Mouse (Mus musculus) gastrocnemius, adult 2 months (tissue): ENCODE results near the gene Susd6. TPM values are rescaled to one million over a fixed set of nuclear protein-coding genes. Genes with fewer than 3 reads are reported as not detected.

Experiments
- DNase-seq: peaks from one replicate; pipeline ENCODE4 v3.0.0; 2022
- H3K27ac ChIP-seq: fragments of 200-600 bp; 2 replicates; pipeline ENCODE4 v1.8.1; 2022; ENCODE audit warnings: mild to moderate bottlenecking
- H3K4me3 ChIP-seq: fragments of 200-600 bp; 2 replicates; pipeline ENCODE4 v1.8.1; 2022; ENCODE audit warnings: mild to moderate bottlenecking, moderate library complexity
- CTCF ChIP-seq: fragments of 200-600 bp; IDR thresholded peaks from 2 replicates; pipeline ENCODE4 v1.8.1; 2022; ENCODE audit warnings: antibody characterized with exemption, mild to moderate bottlenecking, moderate library complexity
- intact Hi-C: fragments of 180-260 bp; cut with DNase I; formaldehyde crosslinking; loops from one replicate; pipeline ENCODE4 v1.15.1; 2025
- total RNA-seq, 2 experiments: library from RNA; stranded (reverse); gene quantifications; 2 replicates each; pipeline ENCODE4 v1.2.3; 2021

Susd6 gene
- total RNA-seq, 2 experiments from 2014 or later: 37.7 to 41.1 TPM

DNA sequence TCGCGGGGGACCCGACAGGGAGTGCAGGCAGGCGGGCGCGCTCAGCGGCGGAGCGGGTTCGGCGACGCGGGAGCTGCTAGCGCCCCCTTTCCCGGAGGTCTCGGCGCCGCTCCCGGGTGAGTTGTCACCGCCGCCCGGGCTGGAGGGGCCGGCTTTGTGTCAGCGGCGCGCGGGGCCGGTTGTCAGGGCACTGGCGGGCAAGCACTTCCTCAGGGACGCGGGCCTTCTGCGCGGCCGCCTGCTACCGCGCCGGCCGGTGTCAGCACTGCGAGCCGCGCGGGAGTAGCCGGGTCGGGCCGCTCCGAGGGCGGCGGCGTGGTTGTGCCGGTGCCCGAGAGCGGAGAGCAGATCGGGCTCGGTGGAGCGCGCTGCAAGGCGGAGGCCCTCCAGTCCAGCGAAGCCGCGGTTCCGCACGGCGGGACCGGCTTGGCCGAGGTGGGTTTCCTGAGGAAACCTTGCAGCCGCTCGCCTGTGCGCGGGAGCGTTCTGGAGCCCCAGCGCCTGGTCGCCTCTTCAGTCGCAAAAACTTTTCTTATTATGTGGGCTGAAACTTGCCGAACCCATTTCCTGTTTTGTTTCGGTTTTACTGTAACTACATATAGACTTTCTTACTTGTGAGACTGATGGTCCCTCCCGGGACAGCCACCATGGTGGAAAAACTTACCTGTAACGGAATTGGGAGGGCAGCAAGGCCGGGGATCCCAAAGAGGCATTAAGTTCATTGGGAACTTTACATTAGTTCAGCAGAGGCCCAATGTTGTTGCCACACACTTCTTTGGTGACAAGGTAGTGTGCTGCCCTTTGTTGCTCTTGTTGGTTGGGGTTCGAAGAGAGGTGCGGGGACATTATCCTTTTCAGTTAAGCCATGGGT, 625 bp downstream of the Susd6 start:
- H3K4me3 ChIP-seq: peak overlapping the region; percentile 99
- H3K27ac ChIP-seq: peak overlapping the region; percentile 100
- intact Hi-C loops: loop anchor here (1.0 to 5.0 kb wide), 4 partner anchors 36 to 154 kb away; partner anchors contain the start of gene Srsf5
- no peak for DNase-seq
- peak; percentile 38; the same call in 1 of the 2 replicates for TF ChIP-seq CTCF

GRCm38 (mm10) chr12:80791571-80792444, 1.5 kb downstream of the Susd6 start:
- TF ChIP-seq CTCF: peak; percentile 46

GRCm38 (mm10) chr12:80792867-80793266, 2.6 kb downstream of the Susd6 start:
- H3K27ac ChIP-seq: peak overlapping the region; percentile 100
- DNase-seq: peak; percentile 41
- TF ChIP-seq CTCF: no peak
- intact Hi-C loops: loop anchor here (5.0 kb wide), 3 partner anchors 34 to 84 kb away; no protein-coding TSS in a partner anchor
- H3K4me3 ChIP-seq: peak overlapping the region; percentile 99

More at GRCm38 (mm10) chr12:80791571-80792444, 1.5 kb downstream of the Susd6 start:
- H3K27ac ChIP-seq: peak overlapping the region; percentile 100
- peak overlapping the region; percentile 99 for H3K4me3 ChIP-seq
- intact Hi-C loops: loop anchor here (5.0 kb wide), 3 partner anchors 35 to 85 kb away; no protein-coding TSS in a partner anchor
- no peak for DNase-seq

GRCm38 (mm10) chr12:80793535-80793934, 3.2 kb downstream of the Susd6 start:
- H3K27ac ChIP-seq: peak overlapping the region; percentile 100
- intact Hi-C loops: loop anchor here (5.0 kb wide), 3 partner anchors 34 to 84 kb away; no protein-coding TSS in a partner anchor
- no peak for TF ChIP-seq CTCF
- peak overlapping the region; percentile 35 for H3K4me3 ChIP-seq
- DNase-seq: no peak

DNA sequence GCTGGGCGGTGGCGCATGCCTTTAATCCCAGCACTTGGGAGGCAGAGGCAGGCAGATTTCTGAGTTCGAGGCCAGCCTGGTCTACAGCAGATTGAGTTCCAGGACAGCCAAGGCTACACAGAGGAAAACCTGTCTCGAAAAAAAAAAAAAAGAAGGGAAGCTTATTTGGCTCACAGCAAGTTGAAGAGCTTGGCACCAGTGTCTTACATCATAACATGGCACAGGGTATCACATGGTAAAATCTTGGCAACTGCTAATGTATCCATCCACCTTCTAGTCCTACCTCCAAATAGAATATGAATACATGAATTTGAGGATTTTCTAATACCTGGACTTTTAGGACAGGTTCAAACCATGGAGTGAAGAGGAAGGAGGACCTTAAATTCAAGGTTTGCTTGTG, 4.2 kb downstream of the Susd6 start:
- intact Hi-C loops: loop anchor here (5.0 kb wide), 3 partner anchors 33 to 83 kb away; no protein-coding TSS in a partner anchor
- no peak for DNase-seq
- no peak overlapping the region; the same call in 1 of the 2 replicates for H3K4me3 ChIP-seq
- H3K27ac ChIP-seq: peak overlapping the region; percentile 100
- no peak for TF ChIP-seq CTCF

- Histone ChIP-seq H3K4me3 (peak overlapping the region; percentile 29), H3K27ac (peak overlapping the region; percentile 76)
- intact Hi-C loops: loop anchor here (5.0 kb wide), 3 partner anchors 32 to 82 kb away; no protein-coding TSS in a partner anchor
- DNase-seq: no peak
- no peak for TF ChIP-seq CTCF
Measured at GRCm38 (mm10) chr12:80794935-80795785, 4.8 kb downstream of the Susd6 start.

- peak overlapping the region; percentile 61 for H3K27ac ChIP-seq
- H3K4me3 ChIP-seq: no peak overlapping the region
- no peak for TF ChIP-seq CTCF
Measured at GRCm38 (mm10) chr12:80798271-80798670, 8.0 kb downstream of the Susd6 start.

DNA sequence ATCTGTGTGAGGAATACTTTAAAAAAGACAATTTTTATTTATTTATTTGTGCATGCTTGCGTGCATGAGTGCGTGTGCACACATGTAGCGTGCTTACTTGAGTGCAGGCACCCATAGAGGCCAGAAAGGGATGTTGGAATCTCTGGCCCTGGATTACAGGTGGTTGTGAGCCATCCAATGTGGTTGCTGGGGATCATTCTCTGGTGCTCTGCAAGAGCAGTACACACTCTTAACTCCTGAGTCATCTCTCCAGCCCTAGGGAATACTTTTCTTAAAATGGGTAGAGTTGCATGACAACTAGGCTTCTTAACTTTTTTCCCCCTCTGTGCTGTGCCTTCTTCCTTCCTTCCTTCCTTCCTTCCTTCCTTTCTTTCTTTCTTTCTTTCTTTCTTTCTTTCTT, 9.8 kb downstream of the Susd6 start:
- H3K27ac ChIP-seq: peak overlapping the region; percentile 2; the same call in 1 of the 2 replicates
- H3K4me3 ChIP-seq: no peak overlapping the region
- no peak for TF ChIP-seq CTCF
- no peak for DNase-seq
- intact Hi-C loops: no loop called here

More at GRCm38 (mm10) chr12:80798271-80798670, 8.0 kb downstream of the Susd6 start:
- DNase-seq: no peak
- intact Hi-C loops: no loop called here

- no peak overlapping the region for H3K4me3 ChIP-seq
- DNase-seq: no peak
- intact Hi-C loops: no loop called here
- TF ChIP-seq CTCF: peak; percentile 21; the same call in 1 of the 2 replicates
- no peak overlapping the region for H3K27ac ChIP-seq
Measured at GRCm38 (mm10) chr12:80801443-80801842, 11.1 kb downstream of the Susd6 start.

GRCm38 (mm10) chr12:80803924-80804323, 13.6 kb downstream of the Susd6 start:
- no peak overlapping the region for H3K4me3 ChIP-seq
- H3K27ac ChIP-seq: peak overlapping the region; percentile 46; the same call in 1 of the 2 replicates
- intact Hi-C loops: no loop called here
- no peak for TF ChIP-seq CTCF
- DNase-seq: peak; percentile 58

DNA sequence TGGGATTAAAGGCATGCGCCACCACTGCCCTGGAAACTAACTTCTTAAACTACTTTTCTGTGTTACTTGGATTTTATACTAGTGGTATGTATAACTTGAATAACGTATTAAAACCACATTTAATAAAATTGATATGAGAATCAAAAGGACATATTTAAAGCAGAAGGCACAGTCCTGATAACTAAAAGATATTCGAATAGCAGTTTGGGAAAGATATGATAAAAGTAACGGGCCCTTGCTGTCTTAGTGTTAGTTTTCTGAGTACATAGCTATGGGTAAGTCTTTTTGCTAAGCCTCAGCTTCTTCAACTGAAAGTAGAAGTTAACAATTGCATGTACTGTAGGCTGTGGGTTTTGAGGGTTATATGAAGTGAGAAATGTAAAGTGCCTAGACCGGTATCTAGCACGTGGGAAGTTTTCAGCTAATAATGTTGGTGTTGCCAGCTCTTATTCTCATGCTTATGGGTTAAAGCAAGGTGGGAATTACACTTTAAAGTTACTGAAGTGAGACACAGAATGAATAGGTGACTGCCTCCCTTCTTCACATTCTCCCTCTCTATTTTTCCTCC, 14.6 kb downstream of the Susd6 start:
- H3K4me3 ChIP-seq: no peak overlapping the region
- intact Hi-C loops: no loop called here
- H3K27ac ChIP-seq: no peak overlapping the region
- no peak for TF ChIP-seq CTCF
- DNase-seq: no peak
